Mouse (Mus musculus): ENCODE data around the gene Spats2.

DNA sequence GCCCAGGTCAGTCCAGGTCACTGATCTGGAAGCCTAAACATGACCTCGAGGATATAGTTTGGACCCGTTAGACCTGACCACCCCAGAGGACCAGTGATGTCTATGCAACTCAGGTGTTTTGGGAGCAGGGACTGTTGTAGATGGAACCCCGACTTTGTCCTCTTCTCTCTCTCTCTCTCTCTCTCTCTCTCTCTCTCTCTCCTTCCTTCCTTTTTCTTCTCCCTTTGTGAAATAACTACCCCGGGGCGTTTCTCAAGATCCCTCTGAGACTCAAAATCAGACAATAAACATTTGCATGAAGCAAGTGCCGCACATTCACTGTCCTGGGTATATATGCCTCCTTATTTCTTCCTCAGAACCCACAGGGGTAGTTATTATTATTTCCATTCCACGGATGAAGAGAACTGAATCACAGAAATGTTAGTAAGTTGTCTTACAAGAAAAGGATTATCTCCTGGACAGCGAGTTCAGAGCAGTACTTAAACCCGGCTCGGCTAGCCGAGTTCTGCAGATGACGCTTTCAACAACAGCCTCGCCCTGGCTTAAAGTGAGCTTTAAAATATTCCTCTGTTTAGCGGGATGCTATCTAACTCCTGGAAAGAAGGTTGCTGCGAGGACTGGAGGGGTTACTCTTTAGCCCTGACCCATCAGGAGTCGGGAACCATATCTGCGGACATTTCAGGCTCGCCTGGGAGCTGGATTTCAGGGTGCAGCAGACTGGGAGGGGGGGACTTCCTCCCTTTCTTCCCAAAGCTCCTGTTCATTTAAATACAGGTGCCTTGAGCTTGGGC lies 97.3 kb downstream of the Spats2 start:
- TF ChIP-seq CTCF (IDR thresholded peaks at IDR 0.05; ENCODE audit: control insufficient read depth, insufficient read depth, insufficient read length): no peak
- TF ChIP-seq MYOD1 (IDR thresholded peaks at IDR 0.05; ENCODE audit: control insufficient read depth, insufficient read length, low read depth): no peak
- no peak for TF ChIP-seq USF1 (IDR thresholded peaks at IDR 0.05; ENCODE audit: low read depth)
- no peak for TF ChIP-seq CEBPB (IDR thresholded peaks at IDR 0.05; ENCODE audit: low read depth)

Data from C2C12 (cell line).